Mouse (Mus musculus) forebrain, embryonic 16.5 days (tissue): ENCODE results near the gene Draxin. TPM values are rescaled to one million over a fixed set of nuclear protein-coding genes. Genes with fewer than 3 reads are reported as not detected.

Experiments
- ATAC-seq: fragments of 200-750 bp; cut with Nextera tagmentation; 2 replicates; pipeline ENCODE4 v1.8.0; 2017; ENCODE audit warnings: mild to moderate bottlenecking, moderate library complexity
- H3K27ac ChIP-seq: fragments of 300-500 bp; sonication (generic); 2 replicates; pipeline ENCODE4 v1.5.1; 2014; ENCODE audit warnings: low read length, control low read depth
- H3K27me3 ChIP-seq: fragments of 300-500 bp; sonication (generic); replicated peaks from 2 replicates; pipeline ENCODE4 v1.6.1; 2014; ENCODE audit warnings: low read length; ENCODE audit not compliant: control insufficient read depth, insufficient read depth
- H3K36me3 ChIP-seq: fragments of 300-500 bp; sonication (generic); 2 replicates; pipeline ENCODE4 v1.6.1; 2014; ENCODE audit not compliant: control insufficient read depth, insufficient read depth
- H3K4me1 ChIP-seq: fragments of 300-500 bp; sonication (generic); replicated peaks from 2 replicates; pipeline ENCODE4 v1.6.1; 2014; ENCODE audit warnings: low read length; ENCODE audit not compliant: control insufficient read depth, insufficient read depth
- H3K4me2 ChIP-seq: fragments of 300-500 bp; sonication (generic); 2 replicates; pipeline ENCODE4 v1.6.1; 2014; ENCODE audit warnings: mild to moderate bottlenecking, low read length, control low read depth
- H3K4me3 ChIP-seq: fragments of 300-500 bp; sonication (generic); replicated peaks from 2 replicates; pipeline ENCODE4 v1.5.1; 2014; ENCODE audit warnings: mild to moderate bottlenecking, low read length, control low read depth
- H3K9ac ChIP-seq: fragments of 300-500 bp; sonication (generic); replicated peaks from 2 replicates; pipeline ENCODE4 v1.6.1; 2014; ENCODE audit warnings: low read depth, low read length, control low read depth
- H3K9me3 ChIP-seq: fragments of 300-500 bp; sonication (generic); 2 replicates; pipeline ENCODE4 v1.6.1; 2016; ENCODE audit warnings: low read length; ENCODE audit not compliant: control insufficient read depth
- WGBS: fragments of 180-500 bp; shearing (Covaris S2); extraction: QIAGEN DNeasy Blood & Tissue Kit; methylation state at CpG from one replicate; pipeline ENCODE4 v1.1.7; 2014; 5-methylcytosine and 5-hydroxymethylcytosine counted together
- polyA plus RNA-seq: library from polyadenylated mRNA; unstranded; fragments of >200 nt; fragmentation: Nextera tagmentation; extraction: Ambion mirVana; gene quantifications from 2 replicates; pipeline ENCODE4 v1.2.1, GENCODE M21; 2015

Draxin gene
- polyA plus RNA-seq, 1 experiment from 2014 or later: 23.5 TPM

DNA sequence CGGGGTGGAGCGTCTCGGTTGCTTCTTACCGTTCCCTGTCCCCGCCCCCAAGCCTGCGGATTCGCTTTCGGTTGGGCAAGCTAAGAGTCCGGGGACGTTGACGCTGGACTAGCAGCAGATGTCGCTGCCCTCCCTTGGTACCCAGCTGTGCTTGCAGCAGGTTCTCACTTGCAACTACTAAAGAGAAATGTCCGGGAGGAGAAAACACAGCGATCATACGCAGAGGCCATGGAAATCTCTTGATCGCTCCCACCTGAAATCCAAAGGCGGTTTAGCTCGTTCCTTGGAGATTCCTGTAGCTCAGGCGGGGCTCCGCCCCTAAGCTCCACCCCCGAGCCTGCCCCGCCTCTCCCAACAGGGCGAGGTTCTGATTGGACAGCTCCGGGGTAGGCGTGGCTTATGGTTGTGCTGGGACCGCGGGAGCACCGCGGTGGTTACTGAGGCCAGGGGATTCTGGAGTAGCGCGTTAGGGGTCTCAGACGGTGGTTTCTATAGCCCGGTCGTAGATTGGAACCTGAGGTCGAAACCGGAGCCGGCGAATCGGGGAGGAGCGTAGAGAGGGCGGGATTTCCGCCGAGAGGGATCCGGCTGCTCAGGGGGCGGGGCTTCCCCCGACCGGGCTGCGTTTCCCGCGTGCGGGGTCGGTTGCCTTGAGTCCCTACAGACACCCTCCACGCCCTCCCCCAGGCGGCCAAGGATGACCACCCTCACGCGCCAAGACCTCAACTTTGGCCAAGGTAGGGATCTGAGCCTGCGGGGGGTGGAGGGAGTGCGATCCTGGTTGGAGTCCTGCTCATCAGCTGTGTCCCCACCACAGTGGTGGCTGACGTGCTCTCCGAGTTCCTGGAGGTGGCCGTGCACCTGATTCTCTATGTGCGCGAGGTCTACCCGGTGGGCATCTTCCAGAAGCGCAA is 9.9 kb upstream of the Draxin start:
- Histone ChIP-seq H3K9ac (peak overlapping the region; percentile 75), H3K4me2 (peak overlapping the region; percentile 96), H3K9me3 (no peaks in the 10 kb centered on the region), H3K27me3 (no peaks in the 10 kb centered on the region), H3K4me3 (peak overlapping the region; percentile 89), H3K27ac (peak overlapping the region; percentile 95), H3K4me1 (peaks cover 16% of the 10 kb centered on the region), H3K36me3 (peaks cover 7% of the 10 kb centered on the region)
- ATAC-seq: peak; percentile 94
- under 1% methylated on average over 65 of the region's 65 CpGs for WGBS

DNA sequence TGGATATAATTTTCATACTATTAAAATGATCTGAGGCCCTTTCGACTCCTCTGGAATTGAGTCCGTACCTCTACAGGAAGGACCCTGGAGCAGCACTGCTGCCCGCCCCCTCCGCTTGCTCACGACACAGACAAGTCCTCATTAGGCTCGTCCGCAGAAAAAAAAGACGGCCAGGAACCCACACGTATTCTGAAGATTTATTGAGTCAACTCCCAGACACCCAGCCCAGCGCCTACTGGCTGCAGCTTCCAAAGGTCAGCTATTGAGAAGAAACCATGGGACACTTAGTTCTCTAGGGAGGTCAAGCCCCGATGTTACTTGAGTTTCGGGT is 9.2 kb upstream of the Draxin start:
- H3K9ac ChIP-seq: peak overlapping the region; percentile 75
- under 1% methylated on average over 12 of the region's 12 CpGs for WGBS
- ATAC-seq: peak; percentile 16; the same call in 1 of the 2 replicates

DNA sequence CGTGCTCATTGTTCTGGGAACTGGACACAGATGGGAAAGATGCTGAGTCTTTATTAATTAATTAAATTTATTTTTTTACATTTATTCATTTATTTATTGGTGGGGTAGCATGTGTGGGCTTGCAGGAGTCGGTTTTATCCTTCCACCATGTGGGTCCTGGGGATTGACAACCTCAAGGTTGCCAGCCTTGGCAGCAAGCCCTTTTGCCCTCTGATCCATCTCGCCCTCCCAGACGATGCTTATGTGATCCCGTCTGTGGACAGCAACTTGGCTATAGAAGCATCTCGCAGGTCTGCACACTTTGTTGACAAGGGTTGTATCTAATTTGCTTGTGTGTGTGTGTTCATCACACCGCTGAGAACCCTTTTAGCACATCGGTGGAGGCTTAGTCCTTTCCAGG is 7.0 kb upstream of the Draxin start:
- ATAC-seq: no peak
- Histone ChIP-seq H3K36me3 (no peaks in the 10 kb centered on the region), H3K9ac (no peak overlapping the region)

More for the DNA sequence above, 9.2 kb upstream of the Draxin start:
- Histone ChIP-seq H3K4me3 (peak overlapping the region; percentile 89), H3K36me3 (0 out of 2 replicates have a peak, but pooled peaks cover under 1% of the 10 kb centered on the region), H3K27me3 (no peaks in the 10 kb centered on the region), H3K4me2 (peak overlapping the region; percentile 96), H3K4me1 (peaks cover 16% of the 10 kb centered on the region), H3K9me3 (no peaks in the 10 kb centered on the region), H3K27ac (peak overlapping the region; percentile 95)

DNA sequence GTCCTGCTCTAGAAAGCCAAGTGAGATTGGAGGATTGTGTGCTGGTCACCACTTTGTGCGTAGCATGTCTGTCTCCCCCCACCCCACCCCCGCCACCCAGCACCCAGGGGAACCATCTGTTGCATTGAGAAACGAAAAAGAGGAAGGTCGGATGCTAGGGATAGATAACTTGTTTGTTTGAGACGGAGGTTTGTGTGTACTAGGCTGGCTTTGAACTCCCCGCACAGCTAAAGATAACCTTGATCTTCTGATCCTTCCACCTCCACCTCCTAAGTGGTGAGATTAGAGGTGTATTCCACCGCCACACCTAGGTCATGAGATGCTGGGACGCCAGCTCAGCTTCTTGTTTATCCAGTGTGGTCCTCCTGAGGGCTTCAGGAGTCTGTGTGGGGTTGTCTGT is 4.5 kb upstream of the Draxin start:
- no peak overlapping the region for H3K4me3 ChIP-seq
- WGBS: 88% methylated on average over 8 of the region's 8 CpGs
- no peak overlapping the region for H3K9ac ChIP-seq

More for the DNA sequence above, 7.0 kb upstream of the Draxin start:
- no peak overlapping the region for H3K27ac ChIP-seq
- no peaks in the 10 kb centered on the region for H3K27me3 ChIP-seq
- H3K4me2 ChIP-seq: no peak overlapping the region
- peaks cover 17% of the 10 kb centered on the region for H3K4me1 ChIP-seq
- H3K9me3 ChIP-seq: no peaks in the 10 kb centered on the region
- WGBS: 55% methylated on average over 8 of the region's 8 CpGs
- H3K4me3 ChIP-seq: no peak overlapping the region

DNA sequence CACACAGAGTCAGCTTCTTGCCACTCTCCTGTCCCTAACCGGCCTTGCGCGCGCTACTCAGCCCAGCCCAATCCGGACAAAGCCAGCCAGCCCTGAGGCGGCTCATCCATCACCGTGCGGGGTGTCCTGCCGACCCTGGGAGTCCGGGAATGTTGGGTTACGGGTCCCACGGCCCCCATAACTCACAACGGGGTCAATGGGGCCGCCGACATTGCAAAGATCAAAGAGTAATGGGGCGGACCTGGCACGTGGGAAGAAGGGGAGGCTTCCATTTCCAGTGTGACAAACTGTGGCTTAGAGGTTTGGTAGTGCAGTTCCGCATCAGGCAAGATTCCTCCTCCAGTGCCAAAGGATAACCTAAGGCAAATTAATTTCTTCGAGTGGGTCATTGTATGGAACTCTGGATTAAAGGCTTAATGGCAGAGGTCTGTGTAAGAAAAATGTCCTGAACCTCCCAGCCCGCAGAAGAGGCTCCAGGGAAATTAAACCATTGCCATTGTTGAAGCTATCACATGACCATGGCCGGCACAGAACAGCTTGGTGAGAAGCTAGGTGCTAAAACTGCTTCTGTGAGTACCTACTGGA is 1.1 kb upstream of the Draxin start:
- peak overlapping the region; percentile 87 for H3K4me3 ChIP-seq
- ATAC-seq: peak; percentile 31
- no peaks in the 10 kb centered on the region for H3K9me3 ChIP-seq
- no peaks in the 10 kb centered on the region for H3K27me3 ChIP-seq
- no peaks in the 10 kb centered on the region for H3K36me3 ChIP-seq
- peak overlapping the region; percentile 97 for H3K27ac ChIP-seq
- H3K9ac ChIP-seq: peak overlapping the region; percentile 100
- under 1% methylated on average over 21 of the region's 21 CpGs for WGBS
- H3K4me2 ChIP-seq: peak overlapping the region; percentile 97
- peaks cover 36% of the 10 kb centered on the region for H3K4me1 ChIP-seq

More for the DNA sequence above, 4.5 kb upstream of the Draxin start:
- Histone ChIP-seq H3K27me3 (no peaks in the 10 kb centered on the region), H3K36me3 (no peaks in the 10 kb centered on the region), H3K27ac (no peak overlapping the region), H3K4me2 (no peak overlapping the region), H3K9me3 (no peaks in the 10 kb centered on the region), H3K4me1 (peaks cover 20% of the 10 kb centered on the region)
- no peak for ATAC-seq

DNA sequence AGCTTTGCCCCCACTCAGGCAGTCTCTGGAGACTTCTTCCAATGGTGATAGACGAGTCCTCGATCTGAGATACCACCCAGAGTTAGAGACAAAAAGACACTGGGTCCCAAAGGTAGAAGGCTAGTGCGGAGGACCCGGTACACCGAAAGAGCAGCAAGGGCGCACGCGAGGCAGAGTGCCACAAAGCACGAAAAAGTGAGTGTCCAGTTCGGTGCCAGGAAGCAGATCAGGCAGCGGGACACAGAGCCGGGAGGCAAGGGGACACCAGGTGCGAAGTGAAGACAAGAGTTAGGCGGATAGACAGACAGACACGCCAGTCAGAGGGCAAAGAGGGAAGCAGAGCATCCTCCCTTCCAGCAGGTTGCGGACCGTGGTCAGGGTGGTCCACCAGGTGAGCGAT is 365 bp downstream of the Draxin start, which contains the start of gene Mad2l2:
Mad2l2 (plus strand) TSS at position 252 of the 400 bp plus-strand sequence.
- H3K27ac ChIP-seq: peak within 1 kb of the TSS; percentile 97
- peak within 1 kb of the TSS; percentile 97 for H3K4me2 ChIP-seq
- ATAC-seq: no peak
- H3K9ac ChIP-seq: peak within 1 kb of the TSS; percentile 100
- peaks cover 43% of the 10 kb centered on the region for H3K4me1 ChIP-seq
- WGBS: 1% methylated on average over 18 of the region's 18 CpGs
- H3K36me3 ChIP-seq: no peaks in the 10 kb centered on the region
- peak within 1 kb of the TSS; percentile 87 for H3K4me3 ChIP-seq
- H3K27me3 ChIP-seq: no peaks in the 10 kb centered on the region
- H3K9me3 ChIP-seq: no peaks in the 10 kb centered on the region

DNA sequence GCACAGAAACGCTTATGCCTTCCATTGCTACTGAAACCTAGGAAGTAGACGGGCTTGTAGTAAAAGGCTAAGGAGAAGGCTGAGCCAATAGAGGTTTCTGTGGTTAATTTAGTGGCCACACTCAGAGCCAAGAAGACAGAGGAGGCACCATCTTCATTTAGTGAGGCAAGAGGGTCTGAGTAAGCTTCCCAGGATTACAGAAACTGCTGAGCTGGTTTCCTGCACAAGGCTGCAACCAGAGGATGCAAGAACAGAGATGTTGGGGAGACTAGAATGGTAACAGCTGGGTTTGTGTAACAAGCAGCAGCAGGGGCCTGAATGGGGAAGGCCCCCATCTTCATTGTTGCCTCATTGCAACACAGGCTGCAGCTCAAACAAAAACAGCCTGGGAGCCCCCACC is 1.8 kb downstream of the Draxin start:
- Histone ChIP-seq H3K4me2 (peak overlapping the region; percentile 97), H3K36me3 (no peaks in the 10 kb centered on the region), H3K9ac (peak overlapping the region; percentile 100), H3K27me3 (no peaks in the 10 kb centered on the region), H3K4me1 (peaks cover 50% of the 10 kb centered on the region), H3K27ac (peak overlapping the region; percentile 97; the same call in 1 of the 2 replicates), H3K9me3 (no peaks in the 10 kb centered on the region), H3K4me3 (peak overlapping the region; percentile 87)
- ATAC-seq: no peak
- WGBS: 62% methylated on average over 2 of the region's 2 CpGs

DNA sequence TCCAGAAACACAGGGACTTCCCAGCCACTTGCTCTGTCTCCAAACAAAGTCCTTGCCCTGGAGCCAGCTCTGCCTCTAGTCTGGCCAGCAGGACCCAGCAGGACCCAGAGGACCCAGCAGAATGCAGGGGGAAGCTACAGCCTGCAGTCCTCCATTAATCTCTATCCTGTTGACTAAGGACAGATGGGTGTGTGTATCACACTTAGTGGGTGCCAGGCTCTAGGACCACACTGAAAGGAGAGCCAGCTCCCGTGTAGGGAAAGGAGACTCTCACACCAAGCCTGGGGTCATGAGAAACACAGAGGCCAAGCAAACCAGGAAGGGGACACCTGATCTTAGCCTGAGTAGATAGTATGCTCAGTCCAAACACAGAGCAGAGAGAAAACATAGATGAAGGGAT is 2.3 kb downstream of the Draxin start:
- Histone ChIP-seq H3K4me1 (peaks cover 54% of the 10 kb centered on the region), H3K27me3 (no peaks in the 10 kb centered on the region), H3K4me3 (peak overlapping the region; percentile 87), H3K27ac (0 out of 2 replicates have a peak overlapping the region, but pooled peaks have one; percentile 97), H3K9ac (peak overlapping the region; percentile 100; the same call in 1 of the 2 replicates), H3K9me3 (no peaks in the 10 kb centered on the region), H3K4me2 (peak overlapping the region; percentile 97), H3K36me3 (no peaks in the 10 kb centered on the region)
- ATAC-seq: no peak
- WGBS: 44% methylated on average over 1 of the region's 1 CpGs

DNA sequence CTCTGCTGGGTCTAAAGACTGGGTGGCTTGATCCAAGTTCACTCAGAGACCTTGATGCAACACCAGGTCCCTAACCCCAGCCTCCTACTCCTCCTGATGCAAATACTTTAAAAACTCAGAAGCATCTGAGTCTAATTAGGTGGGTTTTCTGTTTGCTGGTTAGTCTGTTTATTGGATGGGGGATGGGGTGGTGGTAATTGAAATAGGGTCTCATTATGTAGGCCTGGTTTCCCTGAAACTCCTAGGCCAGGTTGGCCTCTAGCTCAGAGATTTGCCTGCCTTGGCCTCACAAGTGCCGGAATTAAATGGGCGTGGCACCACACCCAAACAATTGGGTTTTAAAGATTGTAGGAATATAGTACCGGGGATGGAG is 7.8 kb downstream of the Draxin start:
- Histone ChIP-seq H3K9ac (no peak overlapping the region), H3K4me1 (peaks cover 52% of the 10 kb centered on the region), H3K9me3 (no peaks in the 10 kb centered on the region), H3K4me2 (no peak overlapping the region), H3K27ac (peak overlapping the region; percentile 85), H3K36me3 (no peaks in the 10 kb centered on the region), H3K4me3 (no peak overlapping the region), H3K27me3 (no peaks in the 10 kb centered on the region)
- 45% methylated on average over 3 of the region's 3 CpGs for WGBS
- no peak for ATAC-seq
